Mouse (Mus musculus) G1E (cell line): ENCODE measurements around the gene Car14.

Source experiments
- CTCF ChIP-seq: IDR thresholded peaks from 2 replicates; pipeline ENCODE4 v1.5.1; 2012; ENCODE audit warnings: low read depth, low read length, inconsistent platforms, mixed read lengths
- GATA1 ChIP-seq: IDR thresholded peaks from 2 replicates; pipeline ENCODE4 v1.6.1; 2012; ENCODE audit warnings: borderline replicate concordance, low read length, inconsistent platforms, mixed read lengths
- TAL1 ChIP-seq: conservative IDR thresholded peaks from 2 replicates; pipeline ENCODE4 v1.6.1; 2012; ENCODE audit warnings: low read depth, low read length, inconsistent platforms, mixed read lengths

GRCm38 (mm10) chr3:95925087-95925486 is 20.6 kb upstream of the Car14 start:
- TF ChIP-seq GATA1 (no peak), CTCF (no peak), TAL1 (no peak)
